Mouse (Mus musculus) lung, adult 2 months (tissue): ENCODE results near the gene Lpar1.

ENCODE experiments used
- CTCF ChIP-seq: fragments of 200-500 bp; IDR thresholded peaks from 2 replicates; pipeline ENCODE4 v1.5.1; 2011; ENCODE audit warnings: mild to moderate bottlenecking, low read length, control low read depth; ENCODE audit not compliant: insufficient read depth
- POLR2A ChIP-seq: fragments of 200-500 bp; IDR thresholded peaks from 2 replicates; pipeline ENCODE4 v1.6.1; 2011; ENCODE audit warnings: low read depth, mild to moderate bottlenecking, control low read depth, low read length, borderline replicate concordance; ENCODE audit errors: extremely low read depth

DNA sequence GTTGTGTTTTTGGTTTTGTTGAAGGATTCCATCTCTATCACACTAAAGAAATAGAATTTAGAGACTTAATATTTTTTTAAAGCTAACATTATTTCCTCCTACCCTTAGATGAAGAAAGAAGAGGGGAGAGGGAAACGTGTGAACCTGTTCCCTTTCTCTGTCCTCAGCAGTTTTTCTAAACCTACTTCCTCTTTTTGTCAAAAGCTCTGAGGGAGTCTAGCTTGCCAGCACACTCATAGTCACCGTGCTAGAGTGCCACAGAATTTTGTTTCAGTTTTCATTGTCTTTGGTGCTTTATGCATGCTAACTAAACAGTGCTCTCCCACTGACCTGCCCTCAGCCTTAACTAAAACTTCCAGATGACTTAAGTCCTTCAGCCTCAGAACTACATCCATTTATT, 32.2 kb upstream of the Lpar1 start:
- TF ChIP-seq CTCF (no peak), POLR2A (no peak)
